8 mouse cellular contexts compared by ENCODE assay signal in genomic region chr13:46928961-46929691, GRCm38 (mm10). TPM values are rescaled to one million over a fixed set of nuclear protein-coding genes. Genes with fewer than 3 reads are reported as not detected.
A peak's percentile ranks its signal among the peaks of the same experiment; 100 is the strongest.
DNase-seq lines count a peak whose midpoint lies in the region; ATAC-seq and TF ChIP-seq lines count a peak whose summit lies in the region.

No protein-coding gene starts in this region.

- no peaks in the 10 kb centered on the region for H3K9me3 ChIP-seq in limb, embryonic 14.5 days (ENCODE audit: control insufficient read depth, low read length)
- no peaks in the 10 kb centered on the region for H3K9me3 ChIP-seq in midbrain, postnatal 0 days (ENCODE audit: low read length)
- H3K9me3 ChIP-seq in stomach, embryonic 14.5 days (ENCODE audit: control insufficient read depth, low read depth, low read length), result no peaks in the 10 kb centered on the region

- TF ChIP-seq CTCF in midbrain, postnatal 0 days (IDR thresholded peaks at IDR 0.05), result no peak; the same call in 1 of the 2 replicates

- H3K27ac ChIP-seq in limb, embryonic 14.5 days (replicated peaks; ENCODE audit: low read depth, low read length), result peak overlapping the region; percentile 97
- peak overlapping the region; percentile 92 for H3K27ac ChIP-seq in midbrain, postnatal 0 days (ENCODE audit: low read depth, low read length)
- peak overlapping the region; percentile 86 for H3K27ac ChIP-seq in stomach, embryonic 14.5 days (ENCODE audit: low read length)

- H3K36me3 ChIP-seq in limb, embryonic 14.5 days (ENCODE audit: control insufficient read depth, insufficient read depth, low read length), result peaks cover 4% of the 10 kb centered on the region; the same call in 1 of the 2 replicates
- no peaks in the 10 kb centered on the region for H3K36me3 ChIP-seq in midbrain, postnatal 0 days (ENCODE audit: insufficient read depth, low read length)
- peaks cover 5% of the 10 kb centered on the region; the same call in 1 of the 2 replicates for H3K36me3 ChIP-seq in stomach, embryonic 14.5 days (ENCODE audit: control insufficient read depth, insufficient read depth, low read length)

- peak; percentile 45 to 46 for DNase-seq in lung, adult 18-20 months
- no peak for DNase-seq in lung, postnatal 25 days (ENCODE audit: low spot score)
- DNase-seq in embryo, embryonic 11.5 days (ENCODE audit: low read depth, low spot score), result peak; percentile 38
- DNase-seq in kidney, adult 18-20 months, result peak; percentile 68
- DNase-seq in limb, embryonic 14.5 days (ENCODE audit: low spot score), result no peak
- DNase-seq in midbrain, postnatal 0 days (ENCODE audit: low spot score), result peak; percentile 47

- no peak for TF ChIP-seq POLR2A in limb, embryonic 14.5 days (IDR thresholded peaks at IDR 0.05; ENCODE audit: borderline replicate concordance, extremely low read depth, insufficient read depth, insufficient read length)

- peak; percentile 18; the same call in 1 of the 2 replicates for ATAC-seq in granulocyte monocyte progenitor cell, adult 5-6 weeks (replicated peaks; ENCODE audit: poor library complexity, severe bottlenecking)
- peak; percentile 51 for ATAC-seq in limb, embryonic 14.5 days (ENCODE audit: low FRiP score, low read depth)
- peak; percentile 29 for ATAC-seq in midbrain, postnatal 0 days (ENCODE audit: low FRiP score)
- ATAC-seq in stomach, embryonic 14.5 days (ENCODE audit: insufficient number of reproducible peaks, insufficient read depth, low FRiP score, low read depth), result peak; percentile 34; the same call in 1 of the 2 replicates

- H3K4me2 ChIP-seq in limb, embryonic 14.5 days (replicated peaks; ENCODE audit: low read depth, low read length, severe bottlenecking), result peak overlapping the region; percentile 54
- H3K4me2 ChIP-seq in midbrain, postnatal 0 days (ENCODE audit: low read depth, low read length, poor library complexity, severe bottlenecking), result peak overlapping the region; percentile 85
- peak overlapping the region; percentile 84 for H3K4me2 ChIP-seq in stomach, embryonic 14.5 days (replicated peaks; ENCODE audit: low read depth, low read length)

- under 1% methylated on average over 23 of the region's 60 CpGs for WGBS in limb, embryonic 14.5 days
- WGBS in midbrain, postnatal 0 days, result 1% methylated on average over 41 of the region's 60 CpGs
- under 1% methylated on average over 60 of the region's 60 CpGs for WGBS in stomach, embryonic 14.5 days

- 0 out of 2 replicates have a peak, but pooled peaks cover 3% of the 10 kb centered on the region for H3K27me3 ChIP-seq in limb, embryonic 14.5 days (ENCODE audit: control insufficient read depth, insufficient read depth, low read length)
- no peaks in the 10 kb centered on the region for H3K27me3 ChIP-seq in midbrain, postnatal 0 days (ENCODE audit: insufficient read depth, low read length)
- no peaks in the 10 kb centered on the region for H3K27me3 ChIP-seq in stomach, embryonic 14.5 days (ENCODE audit: control insufficient read depth, insufficient read depth, low read length)

- H3K4me3 ChIP-seq in limb, embryonic 14.5 days (replicated peaks; ENCODE audit: low read length), result peak overlapping the region; percentile 85
- H3K4me3 ChIP-seq in midbrain, postnatal 0 days (ENCODE audit: low read depth, low read length), result peak overlapping the region; percentile 76
- H3K4me3 ChIP-seq in stomach, embryonic 14.5 days (ENCODE audit: low read depth, low read length), result peak overlapping the region; percentile 69

- peak overlapping the region; percentile 94 for H3K9ac ChIP-seq in limb, embryonic 14.5 days (ENCODE audit: low read depth, low read length, severe bottlenecking)
- H3K9ac ChIP-seq in midbrain, postnatal 0 days (replicated peaks; ENCODE audit: low read length, poor library complexity, severe bottlenecking), result peak overlapping the region; percentile 87
- H3K9ac ChIP-seq in stomach, embryonic 14.5 days (replicated peaks; ENCODE audit: low read depth, low read length), result peak overlapping the region; percentile 88

- H3K4me1 ChIP-seq in limb, embryonic 14.5 days (ENCODE audit: control insufficient read depth, insufficient read depth, low read length), result peaks cover 11% of the 10 kb centered on the region
- H3K4me1 ChIP-seq in midbrain, postnatal 0 days (ENCODE audit: insufficient read depth, low read length), result peaks cover 3% of the 10 kb centered on the region; the same call in 1 of the 2 replicates
- H3K4me1 ChIP-seq in stomach, embryonic 14.5 days (ENCODE audit: control insufficient read depth, insufficient read depth, low read length), result peaks cover 7% of the 10 kb centered on the region; the same call in 1 of the 2 replicates

RNA-seq across cellular contexts. Expression of gene Kif13a, which starts 0.5 kb away (rescaled TPM):
- total RNA-seq in granulocyte monocyte progenitor cell, adult 5-6 weeks (2014; fragmentation: Nextera tagmentation), result 26.6 and 47.5 TPM in 2 replicates
- 46.0 and 57.7 TPM in 2 replicates for total RNA-seq in granulocyte monocyte progenitor cell, adult 5-6 weeks (2017)
- 28.7 and 29.5 TPM in 2 replicates for polyA plus RNA-seq in limb, embryonic 14.5 days (2012; rRNA removed)
- polyA plus RNA-seq in limb, embryonic 14.5 days (2014; fragmentation: Nextera tagmentation; extraction: Ambion mirVana), result 27.6 and 31.1 TPM in 2 replicates
- total RNA-seq in midbrain, postnatal 0 days (2014; rRNA removed), result 31.4 and 31.7 TPM in 2 replicates
- 10.1 TPM in 2 replicates for polyA plus RNA-seq in midbrain, postnatal 0 days (2015; fragmentation: Nextera tagmentation; extraction: Ambion mirVana)
- polyA plus RNA-seq in stomach, embryonic 14.5 days (2014; fragmentation: Nextera tagmentation; extraction: Ambion mirVana), result 14.7 and 14.8 TPM in 2 replicates

Comparison
In these comparisons a context has a peak if more than half of its experiments do, and no peak if none do; other contexts are left out.
1. DNase-seq: peak in lung, adult 18-20 months (2 of 2), embryo, embryonic 11.5 days (single experiment), kidney, adult 18-20 months (single experiment) and midbrain, postnatal 0 days (single experiment); none in lung, postnatal 25 days (single experiment) and limb, embryonic 14.5 days (single experiment).
2. Peak in every context shown above with its lines, with median percentiles within 50 percentile points of each other: ATAC-seq, H3K27ac ChIP-seq, H3K4me2 ChIP-seq, H3K4me3 ChIP-seq and H3K9ac ChIP-seq.